Mouse (Mus musculus) hindbrain, postnatal 0 days (tissue): ENCODE measurements at regions not wholly inside any gene's neighbourhood (a gene's known extent, or its start where the extent isn't known, plus 50 kb on each side); places are given as distances from the start of the nearest gene placed in this dataset.

Source experiments
- ATAC-seq: fragments of 200-750 bp; cut with Nextera tagmentation; 2 replicates; pipeline ENCODE4 v1.8.0; 2017; ENCODE audit warnings: mild to moderate bottlenecking, moderate TSS enrichment, moderate library complexity
- DNase-seq: peaks from one replicate; pipeline ENCODE4 v3.0.0-alpha.2; 2015; ENCODE audit warnings: low spot score
- H3K27ac ChIP-seq: fragments of 300-500 bp; sonication (generic); 2 replicates; pipeline ENCODE4 v1.5.1; 2014; ENCODE audit warnings: mild to moderate bottlenecking
- H3K27me3 ChIP-seq: fragments of 300-500 bp; sonication (generic); 2 replicates; pipeline ENCODE4 v1.6.1; 2014; ENCODE audit warnings: low read length, mixed read lengths; ENCODE audit not compliant: insufficient read depth
- H3K36me3 ChIP-seq: fragments of 300-500 bp; sonication (generic); 2 replicates; pipeline ENCODE4 v1.6.1; 2014; ENCODE audit warnings: low read length, mixed read lengths; ENCODE audit not compliant: insufficient read depth
- H3K4me1 ChIP-seq: fragments of 300-500 bp; sonication (generic); 2 replicates; pipeline ENCODE4 v1.6.1; 2014; ENCODE audit warnings: antibody characterized with exemption, low read length, mixed read lengths; ENCODE audit not compliant: insufficient read depth
- H3K4me2 ChIP-seq: fragments of 300-500 bp; sonication (generic); 2 replicates; pipeline ENCODE4 v1.6.1; 2014; ENCODE audit warnings: low read depth, mild to moderate bottlenecking, low read length, moderate library complexity, mixed read lengths
- H3K4me3 ChIP-seq: fragments of 300-500 bp; sonication (generic); 2 replicates; pipeline ENCODE4 v1.5.1; 2014; ENCODE audit warnings: low read length
- H3K9ac ChIP-seq: fragments of 300-500 bp; sonication (generic); replicated peaks from 2 replicates; pipeline ENCODE4 v1.6.1; 2014; ENCODE audit warnings: mild to moderate bottlenecking, low read length, moderate library complexity, mixed read lengths
- H3K9me3 ChIP-seq: fragments of 300-500 bp; sonication (generic); 2 replicates; pipeline ENCODE4 v1.6.1; 2016; ENCODE audit warnings: low read length, mixed read lengths
- CTCF ChIP-seq: IDR thresholded peaks from 2 replicates; pipeline ENCODE4 v1.5.1; 2016; ENCODE audit warnings: antibody characterized with exemption, control low read depth, low read depth
- WGBS: fragments of 180-500 bp; shearing (Covaris S2); extraction: QIAGEN DNeasy Blood & Tissue Kit; methylation state at CpG from one replicate; pipeline ENCODE4 v1.1.7; 2014; 5-methylcytosine and 5-hydroxymethylcytosine counted together

DNA sequence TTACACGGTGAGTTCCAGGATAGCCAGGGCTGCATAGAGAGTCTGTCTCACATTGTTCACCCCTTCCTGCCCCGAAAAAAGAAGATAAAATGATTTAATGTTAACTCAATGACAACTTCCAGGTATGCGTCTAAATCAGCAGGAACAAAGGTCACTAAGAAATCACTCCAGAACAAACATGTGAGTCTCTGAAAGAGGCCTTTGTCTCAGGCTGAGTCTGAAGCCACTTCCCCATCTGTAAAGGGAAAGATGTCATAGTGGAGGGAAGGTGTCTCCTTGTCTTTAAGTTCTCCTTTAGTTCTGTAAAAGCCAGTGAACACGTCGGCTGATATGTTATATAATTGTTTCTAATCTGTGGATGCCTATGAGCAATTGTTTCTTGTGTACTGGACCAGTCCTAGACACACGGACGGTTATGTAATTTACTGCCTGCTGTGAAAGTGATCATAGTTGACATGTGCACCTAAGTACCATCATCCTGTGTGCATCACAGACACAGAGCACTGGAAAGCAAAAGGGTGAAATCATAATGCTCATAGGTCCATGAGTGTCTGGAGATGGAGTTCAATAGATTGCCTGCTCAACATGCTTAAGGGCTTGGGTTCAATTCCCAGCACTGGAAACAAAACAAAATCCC, 76.3 kb downstream of the Asb13 start:
- no peaks in the 10 kb centered on the region for H3K9me3 ChIP-seq
- H3K4me1 ChIP-seq = no peaks in the 10 kb centered on the region
- TF ChIP-seq CTCF = no peak
- H3K4me3 ChIP-seq = no peak overlapping the region
- ATAC-seq (no peak), DNase-seq (no peak)
- no peak overlapping the region for H3K27ac ChIP-seq
- H3K36me3 ChIP-seq = no peaks in the 10 kb centered on the region
- WGBS = 76% methylated on average over 7 of the region's 7 CpGs
- no peaks in the 10 kb centered on the region for H3K27me3 ChIP-seq
- H3K4me2 ChIP-seq = no peak overlapping the region
- no peak overlapping the region for H3K9ac ChIP-seq

DNA sequence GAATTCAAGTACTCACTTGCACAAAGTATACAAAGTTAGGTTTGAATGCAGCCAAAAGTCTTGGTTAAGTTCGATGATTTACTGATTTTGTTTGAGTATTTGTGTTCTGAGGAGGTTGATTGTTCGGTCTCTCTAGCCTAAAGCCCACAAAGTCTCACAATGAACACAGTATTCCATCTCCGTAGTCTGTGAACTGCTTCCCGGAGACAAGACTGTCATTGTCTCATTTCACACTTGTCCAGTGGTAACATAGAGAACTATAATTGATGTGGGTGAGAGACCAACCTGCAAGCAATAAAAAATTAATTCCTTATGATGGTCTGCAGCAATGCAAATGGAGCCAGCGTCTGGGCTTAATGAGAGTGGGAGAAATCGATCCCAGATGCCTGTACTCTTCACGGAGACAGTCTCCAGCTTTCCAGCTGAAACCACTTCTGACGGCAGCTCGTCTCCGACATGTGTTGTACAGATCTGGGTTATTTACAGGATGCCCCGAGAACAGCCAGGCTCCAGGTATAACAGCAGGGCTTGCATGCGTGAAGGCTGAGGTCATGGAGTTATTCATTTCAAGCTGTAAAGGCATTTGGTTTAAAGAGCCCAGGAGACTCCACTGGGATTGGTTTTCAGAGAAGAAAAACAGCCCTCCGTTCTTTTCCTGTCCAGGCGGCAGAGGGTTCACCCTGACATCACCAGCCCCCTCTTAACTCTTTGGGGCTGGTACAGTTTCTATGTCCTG, 75.2 kb downstream of the Asb13 start:
- Histone ChIP-seq H3K27me3 (no peaks in the 10 kb centered on the region), H3K9ac (no peak overlapping the region), H3K4me2 (peak overlapping the region; percentile 27), H3K27ac (no peak overlapping the region), H3K9me3 (no peaks in the 10 kb centered on the region), H3K36me3 (no peaks in the 10 kb centered on the region), H3K4me3 (no peak overlapping the region), H3K4me1 (no peaks in the 10 kb centered on the region)
- DNase-seq = no peak
- ATAC-seq = no peak
- 49% methylated on average over 14 of the region's 14 CpGs for WGBS
- TF ChIP-seq CTCF = no peak
